Mouse (Mus musculus) lung, postnatal 0 days (tissue): ENCODE data around the gene Rimbp3.

ENCODE experiments used
- CTCF ChIP-seq: IDR thresholded peaks from 2 replicates; pipeline ENCODE4 v1.5.1; 2016; ENCODE audit warnings: antibody characterized with exemption, mild to moderate bottlenecking
- EP300 ChIP-seq: IDR thresholded peaks from 2 replicates; pipeline ENCODE4 v1.6.1; 2016; ENCODE audit warnings: antibody characterized with exemption, mild to moderate bottlenecking, control low read depth

- no peak for TF ChIP-seq CTCF
- no peak for TF ChIP-seq EP300
Measured at GRCm38 (mm10) chr16:17200121-17200952, 8.1 kb upstream of the Rimbp3 start.
